Mouse (Mus musculus): ENCODE results near the gene Cacna2d4. TPM values are rescaled to one million over a fixed set of nuclear protein-coding genes. Genes with fewer than 3 reads are reported as not detected.
"Not testable (repeated sequence)": the region's sequence is repeated elsewhere in the genome, so short reads cannot be mapped to it uniquely, and the experiment has no call there.

Cacna2d4 gene
- polyA plus RNA-seq, 1 experiment from 2014 or later: 0.45 TPM

DNA sequence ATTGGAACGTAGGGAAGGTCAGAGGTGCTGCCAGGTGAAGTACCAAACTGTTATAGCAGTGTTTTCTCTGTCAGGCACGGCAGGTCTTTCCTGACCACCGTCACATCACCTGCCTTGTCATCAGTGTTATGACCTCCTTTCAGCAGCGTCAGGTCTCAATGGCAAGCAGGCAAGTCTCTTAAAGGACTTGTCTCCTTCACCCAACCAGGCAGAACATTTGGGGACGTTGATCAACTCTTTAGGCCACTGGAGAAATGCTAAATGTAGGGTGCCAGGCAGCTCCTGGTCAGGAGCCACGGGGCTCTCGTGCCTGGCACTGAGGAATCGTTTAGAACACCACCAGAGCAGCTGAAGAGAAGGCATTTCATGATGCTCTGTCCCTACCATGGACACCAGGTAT lies 115.3 kb downstream of the Cacna2d4 start:
- WGBS: 87% methylated on average over 8 of the region's 8 CpGs
- no peaks in the 10 kb centered on the region for H3K9me3 ChIP-seq
- no peak overlapping the region for H3K4me3 ChIP-seq
- no peak overlapping the region for H3K4me2 ChIP-seq
- no peak overlapping the region for H3K9ac ChIP-seq
- no peaks in the 10 kb centered on the region for H3K4me1 ChIP-seq (replicated peaks)
- H3K36me3 ChIP-seq: peaks cover 23% of the 10 kb centered on the region
- H3K27me3 ChIP-seq: no peaks in the 10 kb centered on the region
- ATAC-seq (ENCODE audit: low FRiP score, low read depth): no peak
- H3K27ac ChIP-seq (replicated peaks): no peak overlapping the region

DNA sequence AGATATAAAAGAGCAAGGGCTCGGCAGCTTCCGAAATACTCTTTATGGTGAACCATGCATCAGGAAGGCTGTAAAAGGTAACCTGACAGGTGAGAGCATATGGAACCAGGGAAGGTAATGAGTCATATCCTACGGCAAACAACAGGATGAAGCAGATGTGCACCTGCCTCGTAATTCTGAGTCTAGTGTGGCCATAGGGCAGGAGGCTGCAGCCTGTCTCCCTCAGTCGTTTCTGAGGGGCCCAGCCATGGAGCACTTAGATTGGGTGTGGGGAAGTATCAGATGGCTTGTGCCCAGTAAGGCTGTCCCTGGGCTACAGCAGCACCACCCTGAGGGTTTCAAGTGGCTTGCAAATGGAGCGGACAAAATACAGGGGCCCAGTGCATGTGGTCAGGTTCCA lies 116.2 kb downstream of the Cacna2d4 start:
- H3K27ac ChIP-seq (replicated peaks): no peak overlapping the region
- no peaks in the 10 kb centered on the region for H3K27me3 ChIP-seq
- WGBS: 86% methylated on average over 6 of the region's 6 CpGs
- H3K4me3 ChIP-seq: no peak overlapping the region
- H3K9me3 ChIP-seq: no peaks in the 10 kb centered on the region
- H3K4me2 ChIP-seq: no peak overlapping the region
- peaks cover 28% of the 10 kb centered on the region for H3K36me3 ChIP-seq
- no peaks in the 10 kb centered on the region for H3K4me1 ChIP-seq (replicated peaks)
- no peak for ATAC-seq (ENCODE audit: low FRiP score, low read depth)
- no peak overlapping the region for H3K9ac ChIP-seq

DNA sequence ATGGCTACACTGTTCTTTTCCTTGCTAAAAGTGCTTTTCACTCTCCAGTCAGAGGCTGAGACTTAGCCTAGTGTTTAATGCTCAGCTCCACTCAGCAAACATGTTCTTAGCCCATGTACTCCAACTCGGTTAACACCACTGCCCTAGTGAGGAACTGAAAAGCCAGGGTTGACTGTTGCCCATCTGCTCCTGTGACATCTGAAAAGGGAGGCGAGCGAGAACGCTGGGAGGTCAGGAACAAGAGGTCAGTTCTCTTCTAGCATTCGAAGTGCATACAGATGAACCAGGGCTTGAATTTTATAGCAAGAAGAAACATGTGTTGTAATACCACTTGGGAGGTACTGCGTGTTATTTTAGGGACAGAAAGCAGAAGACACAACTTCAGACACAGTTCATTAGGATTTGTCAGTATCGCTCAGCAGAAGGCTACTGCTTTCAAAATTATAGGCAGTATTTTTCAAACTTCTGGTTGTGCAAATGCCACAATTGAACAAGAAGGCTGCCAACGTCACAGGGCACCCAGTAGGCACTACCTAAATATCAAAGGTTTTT lies 121.8 kb downstream of the Cacna2d4 start:
- 88% methylated on average over 8 of the region's 8 CpGs for WGBS
- H3K27ac ChIP-seq (replicated peaks): no peak overlapping the region
- H3K9me3 ChIP-seq: no peaks in the 10 kb centered on the region
- H3K9ac ChIP-seq: no peak overlapping the region
- H3K27me3 ChIP-seq: no peaks in the 10 kb centered on the region
- H3K36me3 ChIP-seq: peaks cover 58% of the 10 kb centered on the region
- no peaks in the 10 kb centered on the region for H3K4me1 ChIP-seq (replicated peaks)
- no peak for ATAC-seq (ENCODE audit: low FRiP score, low read depth)
- no peak overlapping the region for H3K4me2 ChIP-seq
- no peak overlapping the region for H3K4me3 ChIP-seq

DNA sequence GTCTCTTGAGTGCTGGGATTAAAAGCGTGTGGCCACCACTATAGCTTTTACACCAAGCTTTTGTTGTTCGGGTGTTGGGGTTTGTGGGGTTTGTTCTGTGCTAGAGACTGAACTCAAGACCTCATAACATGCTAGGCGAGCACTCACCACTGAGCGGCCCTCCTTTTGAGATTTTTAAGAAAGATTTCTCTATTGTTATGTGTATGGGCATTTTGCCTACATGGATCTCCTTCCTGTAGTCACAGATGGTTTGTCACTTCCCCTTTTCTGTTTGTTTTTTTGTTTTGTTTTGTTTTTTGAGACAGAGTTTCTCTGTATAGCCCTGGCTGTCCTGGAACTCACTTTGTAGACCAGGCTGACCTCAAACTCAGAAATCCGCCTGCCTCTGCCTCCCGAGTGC lies 123.9 kb downstream of the Cacna2d4 start:
- not testable (repeated sequence) for H3K4me1 ChIP-seq (replicated peaks); ATAC-seq (ENCODE audit: low FRiP score, low read depth); H3K9me3 ChIP-seq; H3K27me3 ChIP-seq; H3K9ac ChIP-seq; H3K4me2 ChIP-seq; H3K27ac ChIP-seq (replicated peaks); H3K4me3 ChIP-seq
- peaks cover 46% of the 10 kb centered on the region for H3K36me3 ChIP-seq
- 95% methylated on average over 6 of the region's 6 CpGs for WGBS

DNA sequence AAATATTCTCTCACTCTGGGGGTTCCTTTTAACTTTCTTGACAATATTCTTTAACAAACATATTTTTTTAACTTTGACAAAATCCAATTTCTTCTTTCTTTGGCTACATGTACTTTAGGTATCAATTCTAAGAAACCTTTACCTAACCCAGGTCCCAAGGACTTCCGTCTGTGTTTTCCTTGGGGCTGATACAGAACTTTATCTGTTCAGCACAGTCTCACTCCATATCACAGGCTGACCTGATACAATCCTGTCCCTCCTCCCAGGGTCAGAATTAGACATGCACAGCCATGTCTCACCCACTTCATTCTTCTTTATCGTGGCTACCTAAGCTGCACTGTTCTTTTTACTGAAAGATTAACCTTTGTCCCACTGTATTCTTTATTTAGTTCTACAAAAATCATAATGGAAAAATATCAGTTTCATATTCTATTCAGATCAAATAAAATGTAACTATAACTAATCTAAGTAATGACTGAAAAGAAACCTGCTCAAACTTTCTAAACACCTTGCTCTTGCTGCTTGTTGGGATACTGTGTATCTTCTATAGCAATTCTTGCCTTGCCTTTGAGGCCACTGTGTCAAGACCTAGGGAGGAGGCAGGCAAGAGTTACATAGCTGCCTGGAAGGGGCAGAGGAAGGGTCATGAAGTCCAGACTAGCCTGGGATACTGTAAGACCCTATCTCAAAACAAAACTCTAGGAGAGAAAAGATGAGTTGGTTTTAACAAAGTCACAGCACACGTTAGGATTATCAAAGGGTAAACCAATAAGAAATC lies 124.8 kb downstream of the Cacna2d4 start:
- no peak overlapping the region for H3K4me2 ChIP-seq
- H3K4me3 ChIP-seq: no peak overlapping the region
- H3K36me3 ChIP-seq: peaks cover 41% of the 10 kb centered on the region
- 93% methylated on average over 3 of the region's 3 CpGs for WGBS
- H3K27me3 ChIP-seq: no peaks in the 10 kb centered on the region
- H3K27ac ChIP-seq (replicated peaks): no peak overlapping the region
- no peak overlapping the region for H3K9ac ChIP-seq
- H3K4me1 ChIP-seq (replicated peaks): no peaks in the 10 kb centered on the region
- no peaks in the 10 kb centered on the region for H3K9me3 ChIP-seq
- ATAC-seq (ENCODE audit: low FRiP score, low read depth): no peak

DNA sequence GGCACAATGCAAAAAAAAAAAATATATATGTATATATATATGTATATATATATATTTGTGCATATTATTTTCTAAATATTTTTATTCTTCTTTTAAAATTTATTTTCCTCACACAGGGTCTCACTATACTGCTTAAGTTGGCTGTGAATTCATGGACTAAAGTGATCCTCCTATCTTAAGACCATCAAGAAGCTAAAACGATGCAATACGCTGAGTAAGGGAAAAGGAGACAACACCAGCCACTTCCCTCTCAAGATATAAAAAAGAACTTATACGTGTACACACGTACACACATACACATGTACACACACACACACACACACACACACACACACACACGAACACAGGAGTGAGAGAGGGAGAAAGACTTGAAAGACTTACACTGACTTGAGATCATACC lies 127.3 kb downstream of the Cacna2d4 start:
- no peak overlapping the region for H3K4me2 ChIP-seq
- 86% methylated on average over 5 of the region's 5 CpGs for WGBS
- no peaks in the 10 kb centered on the region for H3K4me1 ChIP-seq (replicated peaks)
- H3K4me3 ChIP-seq: no peak overlapping the region
- no peaks in the 10 kb centered on the region for H3K9me3 ChIP-seq
- no peak overlapping the region for H3K9ac ChIP-seq
- H3K27ac ChIP-seq (replicated peaks): no peak overlapping the region
- no peaks in the 10 kb centered on the region for H3K27me3 ChIP-seq
- peaks cover 29% of the 10 kb centered on the region for H3K36me3 ChIP-seq
- no peak for ATAC-seq (ENCODE audit: low FRiP score, low read depth)

DNA sequence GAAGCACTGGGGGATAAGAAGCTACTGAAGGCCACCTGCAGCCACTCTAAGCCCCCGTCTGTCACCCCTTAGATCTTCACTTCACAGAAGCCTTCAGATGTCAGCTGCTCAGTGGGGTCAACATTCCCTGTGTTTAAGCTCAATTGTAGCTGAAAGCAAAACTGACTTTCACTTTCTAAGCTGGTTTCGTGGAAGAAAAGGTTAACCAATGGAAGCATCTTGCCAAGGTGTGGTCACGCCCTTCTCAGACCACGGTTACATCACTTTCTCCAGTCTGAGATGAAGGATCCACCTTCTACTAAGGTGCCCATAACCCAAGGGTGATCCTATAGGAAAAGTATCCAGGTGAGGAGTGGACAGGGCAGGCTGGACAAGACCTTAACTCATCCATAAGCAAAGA lies 130.5 kb downstream of the Cacna2d4 start:
- not testable (repeated sequence) for H3K4me2 ChIP-seq; H3K27ac ChIP-seq (replicated peaks); H3K4me1 ChIP-seq (replicated peaks); H3K4me3 ChIP-seq; H3K36me3 ChIP-seq; H3K9ac ChIP-seq; H3K27me3 ChIP-seq; H3K9me3 ChIP-seq; ATAC-seq (ENCODE audit: low FRiP score, low read depth)
- WGBS: 89% methylated on average over 4 of the region's 4 CpGs

DNA sequence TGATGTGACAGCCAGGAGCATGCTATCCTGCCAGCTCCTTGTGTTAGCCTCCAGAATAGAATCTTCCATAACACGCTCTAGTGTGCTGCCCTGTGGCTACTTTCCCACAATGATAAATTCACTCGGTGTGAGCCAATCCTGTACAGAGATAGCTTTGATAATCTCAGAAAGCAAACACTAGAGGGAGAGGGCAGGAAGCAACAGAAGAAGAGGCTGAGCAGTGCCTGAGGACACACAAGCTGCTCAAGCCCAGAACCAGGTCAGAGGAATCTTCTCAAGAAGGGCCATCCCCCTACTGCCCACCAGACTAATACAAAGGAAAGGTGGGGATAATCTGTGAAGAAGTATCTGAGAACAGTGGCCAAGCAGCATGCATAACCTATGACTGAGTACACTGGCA lies 131.1 kb downstream of the Cacna2d4 start:
- H3K4me1 ChIP-seq (replicated peaks): no peaks in the 10 kb centered on the region
- no peak overlapping the region for H3K4me2 ChIP-seq
- WGBS: 88% methylated on average over 2 of the region's 2 CpGs
- H3K36me3 ChIP-seq: peaks cover 6% of the 10 kb centered on the region; the same call in 1 of the 2 replicates
- no peak for ATAC-seq (ENCODE audit: low FRiP score, low read depth)
- H3K4me3 ChIP-seq: no peak overlapping the region
- no peaks in the 10 kb centered on the region for H3K27me3 ChIP-seq
- H3K9me3 ChIP-seq: no peaks in the 10 kb centered on the region
- H3K9ac ChIP-seq: no peak overlapping the region
- no peak overlapping the region for H3K27ac ChIP-seq (replicated peaks)

DNA sequence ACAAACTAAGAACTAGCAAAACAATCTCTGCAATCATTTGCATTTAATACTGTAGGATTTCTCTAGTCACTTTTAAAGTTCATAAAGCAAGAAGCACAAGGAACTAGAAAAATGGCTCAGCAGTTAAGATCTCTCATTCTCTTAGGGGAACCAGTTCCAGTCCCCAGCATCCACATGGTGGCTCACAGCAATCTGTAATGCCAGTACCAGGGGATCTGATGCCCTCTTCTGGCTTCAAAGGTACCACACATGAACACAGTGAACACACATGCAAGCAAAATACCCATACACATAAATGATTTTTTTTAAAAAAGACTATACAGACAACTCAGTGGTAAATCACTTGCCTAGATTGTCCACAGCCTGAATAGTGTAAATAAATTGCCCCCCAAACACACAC lies 135.3 kb downstream of the Cacna2d4 start:
- H3K27ac ChIP-seq (replicated peaks): no peak overlapping the region
- no peaks in the 10 kb centered on the region for H3K27me3 ChIP-seq
- no peaks in the 10 kb centered on the region for H3K4me1 ChIP-seq (replicated peaks)
- no peak overlapping the region for H3K9ac ChIP-seq
- no peak overlapping the region for H3K4me3 ChIP-seq
- no peaks in the 10 kb centered on the region for H3K36me3 ChIP-seq
- no peak for ATAC-seq (ENCODE audit: low FRiP score, low read depth)
- no peaks in the 10 kb centered on the region for H3K9me3 ChIP-seq
- no peak overlapping the region for H3K4me2 ChIP-seq

DNA sequence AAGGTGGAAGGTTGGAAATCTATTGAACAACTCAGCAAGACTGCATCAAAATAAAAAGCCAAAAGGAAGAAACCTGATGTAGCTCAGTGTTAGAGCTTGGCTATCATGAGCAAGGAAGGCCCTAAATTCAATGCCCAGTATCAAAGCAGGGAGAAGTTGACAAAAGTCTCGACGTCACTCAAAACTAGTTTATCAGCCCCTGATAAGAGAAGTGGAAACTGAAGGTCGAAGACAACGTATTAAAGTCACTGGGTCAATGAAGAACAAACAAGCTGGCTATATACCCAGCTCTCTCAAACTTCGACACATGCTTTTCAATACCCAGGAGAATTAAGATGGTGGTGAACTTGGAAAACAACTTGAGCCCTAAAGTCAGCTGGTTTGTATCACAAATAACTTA lies 135.9 kb downstream of the Cacna2d4 start:
- no peaks in the 10 kb centered on the region for H3K36me3 ChIP-seq
- no peak overlapping the region for H3K9ac ChIP-seq
- 88% methylated on average over 5 of the region's 5 CpGs for WGBS
- no peak overlapping the region for H3K4me2 ChIP-seq
- H3K4me1 ChIP-seq (replicated peaks): no peaks in the 10 kb centered on the region
- no peaks in the 10 kb centered on the region for H3K27me3 ChIP-seq
- ATAC-seq (ENCODE audit: low FRiP score, low read depth): no peak
- no peak overlapping the region for H3K4me3 ChIP-seq
- H3K9me3 ChIP-seq: no peaks in the 10 kb centered on the region
- no peak overlapping the region for H3K27ac ChIP-seq (replicated peaks)

DNA sequence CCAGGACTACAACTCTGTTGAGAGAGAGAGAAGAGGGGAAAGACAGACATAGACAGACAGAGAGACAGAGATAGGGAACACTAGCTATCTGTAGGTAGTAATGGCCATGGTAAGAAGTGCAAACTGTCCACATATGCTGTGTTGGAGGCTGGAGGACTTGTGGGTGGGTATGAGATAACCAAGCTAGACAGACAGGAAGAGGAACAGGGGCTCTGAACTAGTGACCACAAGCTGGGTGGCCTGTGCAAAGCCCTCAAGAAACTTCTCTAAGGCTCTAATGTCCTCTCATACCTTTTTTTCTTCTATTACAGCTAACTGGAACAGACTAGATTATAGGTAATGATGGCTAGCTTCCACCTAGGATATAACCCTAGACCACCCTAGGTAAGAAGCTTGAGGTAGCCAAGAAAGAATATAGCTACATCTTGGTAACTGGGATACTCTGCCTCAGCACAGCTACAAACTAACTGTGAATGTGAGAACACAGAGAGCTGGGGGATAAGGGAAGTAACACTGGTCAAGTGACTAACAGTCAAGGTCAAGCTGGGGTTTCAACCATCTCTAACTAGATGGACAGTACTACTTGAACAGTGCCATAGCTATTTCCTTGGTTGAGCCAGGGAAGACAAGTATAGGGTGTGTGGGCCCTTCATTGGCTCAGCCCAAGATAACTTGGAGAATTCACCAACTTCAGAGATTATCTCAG lies 136.8 kb downstream of the Cacna2d4 start:
- no peak overlapping the region for H3K4me2 ChIP-seq
- H3K9ac ChIP-seq: no peak overlapping the region
- H3K4me1 ChIP-seq (replicated peaks): no peaks in the 10 kb centered on the region
- H3K27ac ChIP-seq (replicated peaks): no peak overlapping the region
- no peaks in the 10 kb centered on the region for H3K9me3 ChIP-seq
- no peaks in the 10 kb centered on the region for H3K27me3 ChIP-seq
- no peaks in the 10 kb centered on the region for H3K36me3 ChIP-seq
- no peak for ATAC-seq (ENCODE audit: low FRiP score, low read depth)
- H3K4me3 ChIP-seq: no peak overlapping the region

DNA sequence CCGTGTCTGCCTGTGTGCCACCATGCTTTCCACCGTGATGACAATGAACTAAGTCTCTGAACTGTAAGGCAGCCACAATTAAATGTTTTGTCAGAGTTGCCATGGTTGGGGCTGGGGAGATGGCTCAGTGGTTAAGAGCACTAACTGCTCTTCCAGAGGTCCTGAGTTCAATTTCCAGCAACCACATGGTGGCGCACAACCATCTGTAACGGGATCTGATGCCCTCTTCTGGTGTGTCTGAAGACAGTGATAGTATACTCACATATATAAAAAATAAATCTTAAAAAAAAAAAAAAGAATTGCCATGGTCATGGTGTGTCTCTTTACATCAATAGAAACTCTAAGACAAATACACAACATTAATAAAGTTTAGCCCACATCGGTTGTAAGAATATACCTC lies 138.7 kb downstream of the Cacna2d4 start:
- no peak for ATAC-seq (ENCODE audit: low FRiP score, low read depth)
- no peaks in the 10 kb centered on the region for H3K36me3 ChIP-seq
- no peak overlapping the region for H3K4me2 ChIP-seq
- WGBS: 79% methylated on average over 5 of the region's 5 CpGs
- H3K9ac ChIP-seq: no peak overlapping the region
- H3K27ac ChIP-seq (replicated peaks): no peak overlapping the region
- no peaks in the 10 kb centered on the region for H3K27me3 ChIP-seq
- no peaks in the 10 kb centered on the region for H3K9me3 ChIP-seq
- no peak overlapping the region for H3K4me3 ChIP-seq
- H3K4me1 ChIP-seq (replicated peaks): no peaks in the 10 kb centered on the region

All from hindbrain, embryonic 15.5 days (tissue).